Mouse (Mus musculus): ENCODE measurements around the gene Iqcn. TPM values are rescaled to one million over a fixed set of nuclear protein-coding genes. Genes with fewer than 3 reads are reported as not detected.

Gene Iqcn
- total RNA-seq, 1 experiment from 2014 or later, result 0.15 TPM

DNA sequence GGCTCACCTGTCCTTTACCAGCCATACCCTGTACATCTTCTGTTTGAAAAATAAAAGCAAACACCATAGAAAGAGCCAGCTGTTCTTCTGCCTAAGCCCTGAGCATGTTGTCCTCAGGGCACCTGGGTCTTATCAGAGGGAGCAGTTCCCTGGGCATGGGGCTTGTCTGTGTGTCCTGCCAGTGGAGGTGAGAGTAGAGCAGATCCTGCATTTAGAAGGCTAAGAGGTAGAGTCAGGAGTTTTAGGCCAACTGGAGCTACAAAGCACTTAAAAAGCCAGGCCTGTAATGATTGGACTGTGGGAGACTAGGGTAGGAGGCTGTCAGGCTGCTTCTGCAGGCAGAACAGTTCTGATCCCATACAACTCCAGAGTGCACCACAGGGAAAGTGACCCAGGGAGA lies 24.6 kb upstream of the Iqcn start:
- no peak for DNase-seq

DNA sequence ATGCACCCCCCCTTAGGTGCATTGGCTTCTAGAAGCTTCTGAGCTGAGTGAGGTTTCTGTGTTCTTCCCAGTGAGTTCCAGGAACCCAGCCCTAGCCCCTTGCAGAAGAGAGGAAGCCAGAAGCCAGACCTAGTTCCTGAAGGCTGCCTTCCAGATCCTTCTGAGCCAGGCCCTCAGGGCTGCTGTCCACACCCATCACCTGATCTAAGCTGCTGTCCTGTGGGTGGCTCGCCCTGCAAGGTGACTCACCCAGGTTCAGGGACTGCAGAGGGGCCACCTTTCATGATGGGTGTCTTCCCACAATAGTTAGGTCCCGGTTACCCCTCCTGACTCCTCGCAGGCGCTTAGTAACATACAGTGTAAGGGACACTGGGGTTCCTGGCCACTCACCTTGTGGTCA lies 23.9 kb upstream of the Iqcn start:
- DNase-seq, result no peak

DNA sequence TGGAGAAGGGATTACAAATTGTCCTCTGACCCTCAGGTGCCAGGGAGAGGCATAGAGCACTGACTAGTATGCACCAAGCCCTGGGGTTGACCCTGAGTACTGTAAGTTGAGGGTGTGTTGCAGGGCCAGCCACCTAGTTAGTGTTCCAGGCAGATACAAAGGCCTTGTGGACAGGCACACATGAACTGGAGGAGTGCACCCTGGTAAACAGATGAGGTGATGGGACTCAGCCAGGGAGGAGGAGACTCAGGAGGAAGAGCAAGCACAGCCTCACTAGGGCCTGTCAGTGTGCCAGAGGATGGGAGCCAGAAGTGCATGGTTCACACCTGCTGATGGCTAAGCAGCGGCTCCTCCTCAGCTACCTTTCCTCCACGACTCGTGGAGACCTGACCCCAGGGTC lies 23.2 kb upstream of the Iqcn start:
- DNase-seq, result no peak

DNA sequence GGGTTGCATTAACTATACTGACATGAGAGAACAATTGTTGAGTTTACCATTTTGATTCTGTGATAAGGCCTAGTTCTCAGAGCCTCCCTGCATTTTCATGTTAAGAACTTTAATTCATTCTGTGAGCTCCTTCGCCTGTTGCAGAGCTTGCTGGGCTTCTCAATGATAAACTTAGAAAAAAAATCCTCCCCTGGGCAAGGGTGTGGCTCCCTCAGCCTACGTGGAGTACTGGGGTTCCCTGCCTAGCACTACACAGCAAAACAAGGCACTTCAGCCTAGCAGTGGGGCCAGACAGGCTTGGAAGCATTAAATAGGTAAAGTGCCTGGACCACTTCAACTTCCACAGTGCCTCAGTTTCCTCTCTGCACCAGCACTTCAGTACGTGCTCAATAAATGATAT lies 21.8 kb upstream of the Iqcn start:
- no peak for DNase-seq

DNA sequence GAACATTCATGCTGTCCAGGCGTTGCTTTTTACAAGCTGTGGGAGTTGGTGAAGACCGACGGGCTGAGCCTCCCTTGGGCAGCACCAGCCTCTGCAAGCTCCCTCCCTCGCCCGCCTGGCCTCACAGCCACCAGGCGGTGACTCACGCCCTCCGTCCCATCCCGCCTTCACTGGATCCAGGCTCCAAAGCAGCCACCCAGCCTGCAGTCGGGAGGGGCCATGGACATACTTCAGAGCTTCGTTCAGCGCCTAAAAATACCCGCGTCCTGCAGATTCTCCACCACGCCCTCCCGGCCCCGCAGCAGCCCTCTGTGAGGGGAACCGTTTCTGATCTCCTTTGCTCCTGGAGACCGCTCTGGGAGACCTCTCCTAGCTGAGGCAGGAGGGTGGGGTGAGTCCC lies 21.1 kb upstream of the Iqcn start:
- peak; percentile 88 for DNase-seq

DNA sequence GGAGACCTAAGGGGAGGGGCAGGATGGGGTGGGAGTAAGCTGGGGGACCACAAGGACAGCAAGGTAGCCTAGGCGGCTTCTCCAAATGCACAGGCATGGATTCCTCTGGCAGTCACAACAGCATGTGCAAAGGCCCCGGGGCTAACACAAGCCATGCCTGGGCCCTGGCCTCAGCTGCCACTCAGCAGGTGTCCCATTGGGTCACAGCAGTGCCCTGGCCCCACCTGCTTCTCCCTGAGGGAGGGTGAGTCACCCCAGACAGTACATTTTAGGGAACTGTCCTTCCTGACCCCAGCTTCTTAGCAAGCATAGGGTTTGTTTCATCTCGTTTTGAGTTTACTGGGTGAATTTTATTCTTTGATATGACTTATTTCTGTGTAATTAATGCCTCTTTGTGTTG lies 20.6 kb upstream of the Iqcn start:
- DNase-seq, result no peak

DNA sequence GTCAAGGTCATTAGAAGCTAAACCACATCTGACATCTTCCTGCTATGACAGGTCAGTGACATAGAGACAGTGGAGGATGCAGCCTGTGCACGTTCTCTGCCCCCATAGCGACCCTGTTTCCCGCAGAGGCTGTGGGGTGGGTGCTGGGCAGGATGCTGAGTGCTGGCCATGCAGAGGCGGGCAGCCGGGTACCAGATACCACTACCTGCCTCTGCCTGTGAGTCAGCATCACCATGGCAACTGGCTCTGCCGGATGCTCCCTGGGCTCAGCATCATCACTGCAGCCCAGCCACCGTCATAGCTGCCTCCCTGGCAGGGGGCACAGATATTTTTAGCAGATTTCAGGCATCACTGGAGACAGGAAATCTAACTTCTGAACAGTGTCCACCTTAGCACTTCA lies 19.0 kb upstream of the Iqcn start:
- no peak for DNase-seq

DNA sequence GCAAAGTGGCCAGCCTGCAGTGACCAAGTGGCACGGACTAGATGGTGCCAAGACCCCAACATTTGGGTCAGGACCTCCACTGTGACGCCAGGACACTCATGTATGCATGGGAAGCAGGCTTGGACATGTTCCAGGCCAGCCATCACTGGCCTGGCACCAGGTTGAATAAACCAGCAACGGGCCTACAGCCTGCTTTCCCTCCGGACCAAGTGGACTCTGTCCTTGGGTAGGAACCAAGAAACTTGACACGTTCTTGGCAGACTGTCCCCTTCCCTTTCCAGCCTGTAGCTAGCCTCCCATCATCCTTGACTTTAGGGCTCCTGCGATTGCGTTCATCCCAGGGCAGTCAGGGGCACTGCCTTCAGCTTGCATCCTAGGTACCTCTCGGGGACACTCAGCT lies 15.7 kb upstream of the Iqcn start:
- DNase-seq, result peak; percentile 67

DNA sequence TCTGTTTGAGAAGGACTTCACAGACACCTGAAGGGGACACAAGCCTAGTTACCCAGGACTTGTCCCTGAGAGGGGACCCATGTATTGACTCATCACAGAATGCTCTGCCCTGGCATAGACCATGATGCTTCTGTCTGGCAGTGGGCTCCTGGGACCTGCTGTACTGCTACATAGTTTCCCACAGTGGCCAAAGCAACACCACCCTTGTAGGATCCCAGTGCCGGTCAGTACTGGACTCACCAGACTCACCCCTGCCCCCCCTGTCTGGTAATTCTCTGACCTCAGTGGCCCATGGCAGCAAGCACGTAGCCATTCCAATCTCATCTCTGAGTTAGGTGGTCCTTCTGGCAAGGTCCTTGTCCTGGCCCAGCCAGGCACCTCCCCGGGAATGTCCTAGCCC lies 15.1 kb upstream of the Iqcn start:
- no peak for DNase-seq

DNA sequence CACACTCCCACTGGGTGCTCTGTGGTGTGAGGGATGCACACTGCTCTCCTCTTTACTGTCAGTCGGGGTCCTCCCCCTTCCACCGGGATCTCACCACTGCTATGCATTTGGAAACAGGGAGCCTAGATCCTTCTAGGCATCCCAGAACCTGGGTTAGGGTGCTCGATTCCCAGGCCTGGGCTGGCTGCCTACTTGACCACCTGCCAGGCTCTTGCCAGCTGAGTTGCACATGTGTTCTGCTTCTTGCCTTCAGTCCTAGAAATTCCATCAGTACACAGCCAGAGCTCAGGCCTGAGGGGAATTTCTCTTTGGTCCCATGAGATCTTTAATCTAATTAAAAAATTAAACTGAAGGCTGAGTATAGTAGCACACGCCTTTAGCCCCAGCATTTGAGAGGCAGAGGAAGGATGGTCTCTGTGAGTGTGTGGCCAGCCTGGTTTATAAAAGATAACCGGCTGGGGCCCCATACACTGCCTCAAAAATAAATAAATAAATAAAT lies 13.3 kb upstream of the Iqcn start:
- no peak for DNase-seq

DNA sequence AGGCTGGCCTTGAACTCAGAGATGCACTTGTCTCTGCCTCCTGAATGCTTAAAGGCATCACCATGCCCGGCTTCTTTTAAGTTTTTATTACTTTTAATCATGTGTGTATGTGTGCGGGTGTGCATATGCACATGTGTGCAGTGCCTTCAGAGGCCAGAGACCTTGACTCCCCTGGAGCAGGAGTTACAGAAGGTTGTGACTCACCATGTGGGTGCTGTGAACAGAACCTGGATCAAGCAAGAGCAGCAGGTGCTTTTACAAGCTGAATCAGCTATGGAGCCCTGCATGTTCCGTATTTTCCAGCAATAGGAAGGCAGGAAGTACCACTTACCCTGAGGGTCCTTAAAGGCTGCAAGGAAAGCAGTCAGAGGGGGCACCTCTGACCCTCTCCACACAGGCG lies 12.0 kb upstream of the Iqcn start:
- DNase-seq, result no peak

DNA sequence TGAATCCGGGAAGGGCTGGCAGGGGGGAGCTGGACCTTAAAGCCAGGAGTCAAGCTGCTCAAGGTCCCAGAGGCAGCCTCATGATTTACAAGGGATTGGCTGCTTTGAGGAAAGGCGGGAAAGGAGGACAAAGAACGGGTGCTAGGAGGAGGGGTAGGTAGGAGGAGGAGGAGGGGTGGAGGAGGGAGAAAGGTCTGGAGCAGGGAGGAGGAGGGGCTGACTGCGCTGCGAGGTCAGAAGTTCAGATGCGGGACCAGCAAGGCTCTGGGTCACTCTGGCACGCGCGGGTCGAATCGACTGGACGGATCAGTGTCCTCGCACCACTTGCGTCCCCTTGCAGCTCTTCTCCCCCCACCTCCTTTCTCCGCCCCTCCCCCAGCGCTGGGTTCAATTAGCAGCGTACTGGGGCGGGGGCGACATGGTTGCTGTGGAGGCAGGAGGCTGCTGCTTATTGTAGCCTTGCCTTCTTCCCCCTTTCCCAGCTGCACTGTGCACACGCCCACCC lies 11.5 kb upstream of the Iqcn start:
- no peak for DNase-seq

DNA sequence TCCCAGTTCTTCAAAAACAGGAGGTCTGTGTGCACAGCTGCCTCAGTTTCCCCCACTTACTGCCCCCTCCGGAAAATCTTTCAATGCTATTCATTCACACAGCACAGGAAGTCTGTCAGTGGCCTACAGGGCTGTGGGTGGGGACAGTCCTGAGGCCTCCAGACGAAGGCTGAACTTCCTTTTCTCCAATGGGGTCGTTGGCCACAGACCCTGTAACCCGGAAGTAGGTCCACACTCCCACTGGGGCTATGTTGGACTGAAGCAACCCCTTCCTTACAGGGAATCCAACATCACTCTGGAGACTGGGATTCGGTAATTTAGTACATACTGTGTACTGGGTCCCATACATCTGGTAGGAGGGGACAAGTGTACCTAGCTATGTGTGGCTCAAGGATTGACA lies 9.6 kb upstream of the Iqcn start:
- no peak for DNase-seq

DNA sequence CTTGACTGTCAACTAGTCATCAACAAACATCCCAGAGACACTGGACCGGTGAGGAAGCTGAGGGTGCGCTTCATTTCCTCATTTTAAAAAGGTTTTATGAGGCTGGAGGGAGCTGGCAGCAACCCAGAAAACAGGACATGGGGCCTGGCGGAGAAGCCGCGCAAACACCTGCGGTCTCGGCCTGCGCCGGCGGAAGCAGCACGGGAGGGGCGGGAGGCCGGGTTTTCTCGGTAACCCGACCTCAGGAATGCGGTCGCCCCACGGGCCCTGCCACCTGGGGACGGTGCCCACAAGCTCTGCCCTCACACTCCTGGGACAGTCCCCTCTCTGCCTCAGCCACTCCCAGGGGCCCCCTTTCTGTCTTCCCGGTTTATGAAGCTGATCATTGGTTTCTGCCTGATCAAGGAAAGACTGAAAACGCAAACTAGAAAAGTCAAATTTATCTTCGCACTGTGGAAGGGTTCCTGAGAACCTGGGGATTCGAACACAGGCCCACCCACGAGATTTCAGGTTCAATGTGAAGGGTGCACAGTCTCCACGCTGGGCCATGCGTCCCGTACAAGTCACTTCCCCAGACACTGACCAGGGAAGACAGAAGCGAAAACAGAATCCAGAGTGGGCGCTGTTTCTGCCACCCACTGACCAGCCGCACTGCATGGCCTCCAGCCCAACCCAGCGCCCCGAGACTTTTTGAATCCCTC lies 7.8 kb upstream of the Iqcn start:
- DNase-seq, result no peak

DNA sequence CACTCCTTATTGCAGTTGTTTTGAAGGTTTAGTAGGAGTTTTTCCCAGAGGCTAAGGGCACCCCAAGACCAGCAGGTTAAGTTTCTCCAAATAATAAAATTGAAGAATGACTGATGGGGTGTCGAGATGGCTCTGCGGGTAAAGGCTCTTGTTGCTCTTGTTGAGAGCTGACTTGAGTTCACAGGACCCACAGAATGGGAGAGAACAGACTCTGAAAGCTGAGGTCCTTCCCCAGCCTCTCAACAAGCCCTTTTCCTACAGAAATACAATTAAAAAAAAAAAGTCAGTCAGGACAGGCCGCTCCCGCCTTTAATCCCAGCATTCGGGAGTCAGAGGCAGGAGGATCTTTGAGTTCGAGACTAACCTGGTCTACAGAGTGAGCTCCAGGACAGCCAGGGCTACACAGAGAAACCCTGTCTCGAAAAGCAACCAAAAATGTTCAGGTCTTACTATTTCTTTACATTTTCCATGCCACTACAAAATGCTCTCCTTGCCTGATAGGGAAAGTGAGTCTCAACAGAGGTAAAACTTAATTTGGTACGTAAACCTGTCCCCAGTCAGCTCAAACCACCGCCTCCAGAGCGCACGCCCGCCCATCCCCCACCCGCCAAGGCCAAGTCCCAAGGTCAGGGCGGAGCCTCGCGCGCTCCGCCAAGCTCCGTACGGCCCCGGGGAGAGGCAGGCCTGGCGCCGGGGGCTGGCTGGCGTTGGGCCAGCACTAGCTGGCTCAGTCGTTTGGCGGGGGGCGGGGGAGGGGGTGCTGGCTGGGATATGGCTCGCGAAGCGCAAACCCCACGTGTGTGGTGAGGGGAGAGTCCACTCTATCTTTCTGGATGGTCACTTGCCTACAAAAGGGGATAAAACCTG lies 7.0 kb upstream of the Iqcn start:
- DNase-seq, result peak; percentile 88

DNA sequence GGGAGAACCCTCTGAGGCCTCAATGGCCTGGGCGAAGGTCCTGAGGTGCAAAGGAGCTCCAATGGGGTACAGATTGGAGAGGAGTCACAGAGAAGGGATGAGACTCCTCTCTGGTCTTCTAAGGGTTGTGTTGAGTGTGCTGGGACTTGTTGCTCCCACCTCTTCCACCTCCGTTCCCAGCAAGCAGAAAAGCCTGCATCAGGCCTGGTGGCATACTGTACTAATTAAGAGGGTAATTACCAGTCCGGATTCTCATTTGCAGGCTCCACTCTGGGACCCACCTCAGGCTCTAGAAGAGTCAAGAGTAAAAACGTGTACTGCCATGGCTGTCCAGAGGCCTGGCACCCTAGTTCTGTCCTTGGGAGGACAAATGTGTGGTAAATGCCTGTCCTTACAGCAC lies 6.3 kb upstream of the Iqcn start:
- DNase-seq, result no peak

DNA sequence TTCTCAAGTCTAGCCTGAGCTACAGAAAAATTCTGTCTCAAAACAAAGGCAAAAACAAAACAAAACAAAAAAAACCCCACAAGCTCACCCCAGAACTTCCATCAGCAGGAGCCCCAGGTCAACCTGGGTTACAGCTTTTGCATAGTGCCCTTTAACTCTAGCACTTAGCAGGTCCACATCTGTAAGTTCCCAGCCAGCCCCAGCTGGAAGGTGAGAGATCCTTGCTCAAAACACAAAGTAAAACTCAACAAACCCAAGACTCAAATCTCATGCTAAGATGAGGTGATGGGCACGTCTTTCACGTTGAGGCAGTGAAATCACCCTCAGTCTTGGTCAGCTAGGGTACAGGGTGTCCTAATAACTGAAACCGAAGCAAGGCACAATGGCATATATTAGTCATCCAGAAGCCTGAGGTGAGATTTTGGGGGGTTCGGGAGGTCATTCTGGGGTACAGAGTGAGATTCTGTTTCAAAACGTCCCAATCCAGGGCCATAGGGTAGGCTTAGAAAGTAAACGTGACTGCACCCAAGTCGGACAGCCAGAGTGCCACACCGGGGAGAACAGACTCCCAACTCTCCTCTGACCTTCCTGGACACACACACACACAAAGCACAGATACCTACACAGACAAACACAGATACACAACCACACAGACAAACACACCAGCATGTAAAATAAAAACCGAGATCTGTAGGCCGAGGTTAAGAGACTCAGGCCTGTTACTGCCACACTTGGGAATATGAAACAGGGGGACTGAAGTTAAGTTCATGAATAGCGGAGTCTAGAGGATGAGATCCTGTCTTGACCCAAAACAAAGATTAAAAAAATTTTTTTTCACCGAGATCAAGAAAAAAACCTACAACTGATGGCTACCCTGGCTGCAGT lies 5.6 kb upstream of the Iqcn start:
- no peak for DNase-seq

DNA sequence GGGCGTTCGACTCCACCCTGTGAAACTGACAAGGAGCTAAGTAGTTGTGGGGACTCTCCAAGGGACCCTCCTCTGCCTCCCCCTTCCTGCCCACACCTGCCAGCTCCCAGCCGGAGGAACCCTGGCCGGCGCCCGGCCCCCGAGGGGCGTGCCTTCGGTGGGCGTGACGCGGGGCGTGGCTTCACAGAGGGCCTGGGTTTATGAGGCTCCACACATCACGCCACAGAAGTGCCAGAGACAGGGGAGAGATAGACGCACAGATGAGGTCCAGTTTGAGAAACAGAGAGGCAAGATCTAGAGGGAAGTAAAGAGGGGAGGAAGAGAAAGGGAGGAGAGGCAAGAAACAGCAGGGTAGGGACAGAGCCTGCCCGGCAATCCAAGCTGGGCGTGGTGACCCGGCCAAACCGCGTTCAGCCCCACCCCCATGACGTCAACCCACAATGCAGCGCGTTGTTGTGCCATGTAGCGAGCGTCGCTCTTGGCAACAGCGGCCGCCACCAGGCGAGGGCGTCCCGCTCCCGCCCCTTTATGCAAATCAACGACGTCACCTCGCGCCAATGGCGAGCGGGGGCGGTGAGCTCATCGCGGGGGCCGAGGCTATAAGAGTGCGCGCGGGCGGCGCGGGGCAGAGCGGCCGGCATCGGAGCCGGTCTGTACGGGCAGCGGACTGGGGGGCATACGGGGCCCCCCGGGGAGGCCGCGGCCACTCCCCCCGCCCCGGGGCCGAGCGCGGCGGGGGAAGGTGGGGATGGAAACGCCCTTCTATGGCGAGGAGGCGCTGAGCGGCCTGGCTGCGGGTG lies 4.7 kb upstream of the Iqcn start, which contains the start of gene Jund:
TSS of gene Jund (plus strand) at position 640 of the 800 bp plus-strand sequence.
- DNase-seq, result peak; percentile 99

DNA sequence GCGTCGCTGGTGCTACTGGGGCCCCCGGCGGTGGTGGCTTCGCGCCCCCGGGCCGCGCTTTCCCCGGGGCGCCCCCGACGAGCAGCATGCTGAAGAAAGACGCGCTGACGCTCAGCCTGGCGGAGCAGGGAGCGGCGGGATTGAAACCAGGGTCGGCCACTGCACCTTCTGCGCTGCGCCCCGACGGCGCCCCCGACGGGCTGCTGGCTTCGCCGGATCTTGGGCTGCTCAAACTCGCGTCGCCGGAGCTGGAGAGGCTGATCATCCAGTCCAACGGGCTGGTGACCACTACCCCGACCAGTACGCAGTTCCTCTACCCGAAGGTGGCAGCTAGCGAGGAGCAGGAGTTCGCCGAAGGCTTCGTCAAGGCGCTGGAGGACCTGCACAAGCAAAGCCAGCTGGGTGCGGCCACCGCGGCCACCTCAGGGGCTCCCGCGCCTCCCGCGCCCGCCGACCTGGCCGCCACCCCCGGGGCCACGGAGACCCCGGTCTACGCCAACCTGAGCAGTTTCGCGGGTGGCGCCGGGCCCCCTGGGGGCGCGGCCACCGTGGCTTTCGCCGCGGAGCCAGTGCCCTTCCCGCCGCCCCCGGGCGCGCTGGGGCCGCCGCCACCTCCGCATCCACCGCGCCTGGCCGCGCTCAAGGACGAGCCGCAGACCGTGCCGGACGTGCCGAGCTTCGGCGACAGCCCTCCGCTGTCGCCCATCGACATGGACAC lies 4.0 kb upstream of the Iqcn start:
- no peak for DNase-seq

DNA sequence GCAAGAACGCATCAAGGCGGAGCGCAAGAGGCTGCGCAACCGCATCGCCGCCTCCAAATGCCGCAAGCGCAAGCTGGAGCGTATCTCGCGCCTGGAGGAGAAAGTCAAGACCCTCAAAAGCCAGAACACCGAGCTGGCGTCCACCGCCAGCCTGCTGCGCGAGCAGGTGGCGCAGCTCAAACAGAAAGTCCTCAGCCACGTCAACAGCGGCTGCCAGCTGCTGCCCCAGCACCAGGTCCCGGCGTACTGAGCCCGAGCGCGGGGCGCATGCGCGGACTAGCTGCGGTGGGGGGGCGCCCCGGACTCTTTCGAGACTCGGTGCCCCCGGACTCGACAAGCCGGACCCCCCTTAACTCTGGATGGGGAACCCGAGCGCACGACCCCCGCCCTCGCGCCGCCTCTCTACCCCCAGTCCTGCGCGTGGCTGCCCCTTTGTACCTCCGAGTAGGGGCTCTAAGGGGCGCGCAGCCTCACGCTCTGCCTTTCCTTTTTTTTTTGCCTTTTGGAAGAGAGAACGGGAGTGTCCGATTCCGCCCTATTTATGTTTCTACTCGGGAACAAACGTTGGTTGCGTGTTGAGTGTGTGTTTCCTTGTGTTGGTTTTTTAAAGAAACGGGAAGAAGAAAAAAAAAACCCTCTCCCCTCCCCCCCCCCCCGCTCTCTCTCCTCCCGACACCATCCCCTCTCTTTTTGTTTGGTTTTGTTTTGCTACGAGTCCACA lies 3.3 kb upstream of the Iqcn start:
- peak; percentile 82 for DNase-seq
